Mouse (Mus musculus) C2C12 (cell line): ENCODE results near the gene Fstl1.

Source experiments
- CTCF ChIP-seq: IDR thresholded peaks from one replicate; pipeline ENCODE4 v1.5.1; 2011; ENCODE audit not compliant: control insufficient read depth, insufficient read depth, insufficient read length
- MAX ChIP-seq: IDR thresholded peaks from one replicate; pipeline ENCODE4 v1.6.1; 2011; ENCODE audit warnings: mild to moderate bottlenecking, control low read depth
- MYOG ChIP-seq: IDR thresholded peaks from one replicate; pipeline ENCODE4 v1.6.1; 2011; ENCODE audit not compliant: control insufficient read depth, insufficient read length; ENCODE audit errors: extremely low read depth
- USF1 ChIP-seq: IDR thresholded peaks from one replicate; pipeline ENCODE4 v1.6.1; 2011; ENCODE audit warnings: low read depth, mild to moderate bottlenecking, control low read depth, moderate library complexity

DNA sequence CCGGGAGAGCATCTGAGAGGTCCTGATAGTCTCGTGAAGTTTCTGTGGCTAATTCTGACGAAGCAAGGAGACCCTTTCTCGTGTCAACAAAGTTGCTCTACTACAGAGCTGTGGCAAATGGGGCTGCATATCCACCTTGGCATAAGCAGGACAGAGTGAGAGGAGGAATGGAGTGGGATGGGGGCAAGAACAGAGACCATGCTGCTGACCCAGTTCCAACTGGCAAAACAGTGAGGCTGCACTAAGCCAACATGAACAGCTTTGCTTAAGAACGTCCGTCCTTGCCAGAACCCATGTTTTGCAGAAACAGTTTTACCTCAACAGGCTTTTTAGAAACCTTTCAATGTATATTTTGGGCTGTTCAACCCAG lies 32.9 kb downstream of the Fstl1 start:
- no peak for TF ChIP-seq CTCF
- TF ChIP-seq MAX = no peak
- no peak for TF ChIP-seq MYOG
- TF ChIP-seq USF1 = no peak
